Mouse (Mus musculus) thymus, postnatal 4 days (tissue): Measurements from ENCODE around the gene Pigt.
A peak's percentile ranks its signal among the peaks of the same experiment; 100 is the strongest.

Source experiments
- DNase-seq: peaks from one replicate; pipeline ENCODE4 v3.0.0; 2021

Gene Pigt

DNA sequence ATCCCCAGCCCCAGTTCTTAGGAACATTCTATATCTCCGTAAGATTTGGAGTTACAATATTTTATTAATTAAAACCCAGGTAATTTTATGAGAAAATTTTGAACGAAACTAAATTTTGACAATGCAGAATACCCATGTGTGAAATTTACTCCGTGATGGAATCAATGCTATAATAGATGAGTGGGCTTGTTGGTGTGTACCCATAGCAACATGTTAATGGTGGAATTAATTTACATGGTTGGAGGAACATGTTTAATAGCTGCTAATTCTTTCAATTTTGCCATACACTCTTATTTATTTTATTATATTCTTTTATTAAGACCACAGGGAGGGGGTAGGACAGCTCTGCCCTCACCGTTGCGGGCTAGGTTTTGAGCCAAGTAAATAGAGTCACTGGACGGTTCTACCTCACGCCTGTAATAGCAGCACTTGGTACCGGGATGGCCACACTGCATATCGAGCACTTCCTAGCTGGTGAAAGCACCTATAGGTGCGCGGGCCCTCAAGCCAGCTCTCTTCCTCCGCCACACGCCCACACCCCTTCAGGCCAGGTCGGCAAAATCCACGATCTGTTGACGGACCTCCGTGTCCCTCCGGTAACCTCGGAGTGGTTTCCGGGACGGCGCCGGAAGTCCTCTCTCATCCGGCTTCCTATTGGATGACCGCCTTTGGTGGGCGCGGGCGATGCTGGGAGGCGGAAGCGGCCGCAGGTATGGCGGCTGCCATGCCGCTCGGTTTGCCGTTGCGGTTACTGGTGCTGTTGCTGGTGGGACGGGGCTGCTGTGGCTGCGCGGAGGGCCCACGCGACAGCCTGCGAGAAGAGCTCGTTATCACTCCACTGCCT lies at the start of gene Pigt:
Pigt (plus strand) TSS at position 674 of the 844 bp plus-strand sequence.
- DNase-seq, result peak; percentile 89

DNA sequence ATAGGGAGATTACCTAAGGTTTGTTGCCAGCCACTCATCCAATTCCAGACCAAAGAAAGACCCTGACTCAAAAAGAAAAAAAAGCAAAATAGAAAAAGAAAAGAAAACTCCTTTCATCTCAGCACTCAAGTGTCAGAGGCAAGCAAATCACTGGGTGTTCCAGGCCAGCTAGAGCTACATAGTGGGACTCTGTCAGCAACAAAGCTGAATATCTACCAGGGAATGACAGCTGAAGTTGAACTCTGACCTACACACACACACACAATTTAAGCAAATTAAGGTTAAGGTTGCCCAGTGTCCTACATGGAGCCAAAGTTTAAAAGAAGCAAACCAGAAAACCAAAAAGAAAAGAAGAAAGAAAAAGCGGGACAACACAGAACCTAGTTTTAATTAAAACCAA lies 49.2 kb upstream of the Pigt start:
- DNase-seq, result no peak

DNA sequence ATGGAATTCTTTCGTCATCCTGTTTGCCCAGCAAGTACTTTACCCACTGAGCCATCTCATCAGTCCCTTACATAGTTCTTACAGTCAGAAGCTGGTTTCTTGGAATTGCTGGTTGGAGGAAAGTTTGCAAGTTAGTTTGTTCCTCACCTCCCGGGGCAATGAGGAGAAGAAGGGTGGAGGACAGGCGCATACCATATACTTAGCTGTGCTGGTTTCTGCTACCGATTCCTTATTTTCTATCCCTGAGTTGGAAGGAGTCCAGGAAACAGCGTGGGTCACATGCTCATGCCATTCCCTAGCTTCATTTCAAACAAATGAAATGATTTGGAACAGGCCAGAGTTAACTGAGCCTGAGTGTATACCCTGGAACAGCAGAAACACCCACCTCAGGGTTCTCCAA lies 48.4 kb upstream of the Pigt start:
- no peak for DNase-seq

DNA sequence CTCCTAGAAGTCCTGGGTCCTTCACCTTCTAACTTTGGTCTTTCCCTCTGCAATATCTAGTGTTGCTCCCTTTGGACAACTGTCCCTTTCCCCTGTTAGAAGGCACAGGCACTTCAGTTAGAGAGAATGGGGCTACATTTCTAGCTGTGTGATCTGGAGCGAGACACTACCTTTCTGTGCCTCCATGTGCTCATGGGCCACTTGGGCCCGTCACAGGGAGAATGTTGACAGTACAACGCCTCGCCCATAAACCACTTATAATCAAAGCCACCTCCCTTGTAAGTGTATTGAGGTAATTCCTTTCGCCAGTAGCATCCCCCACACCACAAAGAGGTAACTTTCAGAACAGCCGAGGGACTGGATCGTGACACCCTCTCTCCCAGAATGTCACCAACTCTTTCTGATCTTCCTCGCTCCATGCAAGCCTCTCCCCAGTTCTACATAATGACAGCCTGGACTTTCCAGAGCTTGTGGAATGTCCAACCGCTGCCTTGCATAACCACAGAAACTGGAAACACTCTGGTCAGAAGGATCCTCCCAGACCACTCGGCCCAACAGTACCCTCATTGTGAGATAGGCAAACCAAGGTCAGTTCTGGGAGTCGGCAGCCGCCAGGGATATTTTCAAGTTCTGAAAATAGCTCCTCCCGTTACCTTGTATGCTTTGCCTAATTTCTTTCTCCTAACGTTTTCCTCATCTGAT lies 47.8 kb upstream of the Pigt start:
- DNase-seq, result no peak

DNA sequence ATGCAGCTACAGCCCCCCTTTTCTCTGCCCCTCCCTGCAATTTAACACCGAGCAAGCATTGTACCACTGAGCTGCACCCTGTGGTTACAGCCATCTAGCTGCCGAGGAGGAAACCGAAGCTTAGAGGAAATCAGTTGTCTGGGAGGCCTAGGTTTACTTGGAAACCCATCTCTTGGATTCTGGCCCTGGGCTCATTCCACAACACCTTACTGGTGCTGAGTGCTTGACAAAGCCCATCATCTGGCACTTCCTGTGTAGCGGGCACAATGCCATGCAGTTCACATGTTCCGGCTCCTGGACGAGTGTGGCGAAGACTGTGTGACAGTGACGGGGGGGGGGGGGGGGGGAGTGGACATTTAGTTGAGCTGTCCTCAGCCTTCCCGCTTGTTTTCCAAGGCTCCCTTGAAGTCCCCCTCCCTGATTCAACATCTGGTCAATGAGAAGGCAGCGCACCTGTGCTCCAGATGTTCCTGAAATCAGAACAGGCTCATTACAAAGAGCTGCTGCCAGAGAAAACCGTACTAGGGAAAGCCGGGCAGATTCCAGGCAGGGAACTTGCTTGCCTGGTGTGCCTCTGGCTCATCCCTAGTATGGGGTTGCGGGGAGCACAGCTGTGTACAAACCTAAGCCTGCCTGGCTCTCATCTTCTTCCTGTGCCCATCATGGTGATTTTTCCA lies 45.2 kb upstream of the Pigt start:
- DNase-seq, result no peak

DNA sequence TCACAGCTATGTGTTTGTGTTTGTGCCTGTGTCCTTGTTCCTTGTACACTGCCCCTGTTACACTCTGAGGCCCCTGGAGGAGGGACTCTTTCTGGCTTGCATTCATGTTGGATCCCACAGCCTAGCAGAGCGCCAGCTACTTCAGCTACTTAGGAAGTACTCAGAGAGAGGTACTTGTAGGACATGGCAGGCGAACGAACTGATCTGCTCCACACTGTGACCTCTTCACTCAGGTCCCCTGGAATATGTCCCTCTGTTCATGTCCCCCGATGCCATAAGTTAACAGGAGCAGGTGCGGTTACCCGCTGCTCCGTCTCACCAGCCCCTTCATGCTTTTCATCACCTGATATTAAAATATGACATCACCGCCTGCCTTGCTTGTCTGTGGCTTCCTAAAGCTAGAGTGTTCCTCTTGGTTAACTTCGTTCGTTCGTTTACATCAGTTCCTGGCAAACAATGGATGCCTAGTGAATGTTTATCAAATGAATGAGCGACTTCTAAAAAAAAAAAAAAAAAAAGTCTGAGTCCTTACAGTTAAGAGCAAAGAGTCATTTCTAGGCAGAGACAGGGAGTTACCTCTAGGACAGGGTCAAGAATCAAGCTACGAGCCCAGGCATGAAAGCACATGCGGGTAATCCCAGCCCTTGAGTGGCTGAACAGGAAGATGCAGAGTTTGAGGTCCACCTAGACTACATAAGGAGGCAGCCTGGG lies 44.1 kb upstream of the Pigt start:
- no peak for DNase-seq

DNA sequence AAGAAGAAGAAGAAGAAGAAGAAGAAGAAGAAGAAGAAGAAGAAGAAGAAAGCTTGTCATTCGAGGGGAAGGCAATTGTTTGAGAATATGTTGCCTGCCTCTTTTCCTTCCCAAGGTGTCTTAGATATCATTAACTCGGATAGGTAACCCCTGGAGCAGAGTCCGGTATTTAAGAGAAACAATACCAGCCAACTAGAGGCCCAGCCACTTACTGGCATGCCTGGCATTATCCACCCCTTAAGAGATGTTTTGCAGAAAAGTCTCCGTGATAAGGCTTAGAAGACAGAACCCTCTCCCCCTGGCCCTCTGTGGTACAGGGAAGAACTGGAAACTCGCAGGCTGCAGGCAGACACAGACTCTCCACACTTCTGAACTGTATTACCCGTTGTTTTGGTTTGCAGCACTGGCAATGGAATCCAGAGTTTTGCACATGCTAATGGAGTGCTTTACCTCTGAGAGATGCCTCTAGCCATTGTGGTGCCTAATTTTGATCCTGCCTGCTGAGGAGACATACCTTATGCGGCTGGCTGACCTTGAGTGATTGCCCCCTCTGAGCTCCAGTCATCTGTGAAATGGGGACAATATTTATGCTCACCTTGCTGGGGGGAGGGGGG lies 43.3 kb upstream of the Pigt start:
- DNase-seq, result no peak

DNA sequence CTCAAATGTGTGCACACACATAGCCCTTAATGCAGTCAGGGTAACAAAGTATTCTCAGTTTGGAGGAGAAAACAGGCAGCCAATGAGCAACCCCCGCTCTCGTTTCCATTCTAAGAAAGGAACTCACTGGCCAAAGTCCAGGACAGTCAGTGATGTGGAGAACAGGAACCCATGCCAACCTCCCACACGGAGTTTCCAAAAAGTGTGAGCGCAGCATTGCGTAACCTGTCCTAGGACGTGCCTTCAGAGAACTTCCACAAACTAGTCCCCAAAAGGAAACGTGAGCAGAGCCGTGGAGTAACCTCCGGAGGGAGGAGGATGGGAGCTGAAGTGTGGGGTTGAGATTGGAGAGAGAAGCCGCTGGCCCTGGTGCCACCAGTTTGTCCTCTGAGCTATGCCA lies 42.5 kb upstream of the Pigt start:
- no peak for DNase-seq

DNA sequence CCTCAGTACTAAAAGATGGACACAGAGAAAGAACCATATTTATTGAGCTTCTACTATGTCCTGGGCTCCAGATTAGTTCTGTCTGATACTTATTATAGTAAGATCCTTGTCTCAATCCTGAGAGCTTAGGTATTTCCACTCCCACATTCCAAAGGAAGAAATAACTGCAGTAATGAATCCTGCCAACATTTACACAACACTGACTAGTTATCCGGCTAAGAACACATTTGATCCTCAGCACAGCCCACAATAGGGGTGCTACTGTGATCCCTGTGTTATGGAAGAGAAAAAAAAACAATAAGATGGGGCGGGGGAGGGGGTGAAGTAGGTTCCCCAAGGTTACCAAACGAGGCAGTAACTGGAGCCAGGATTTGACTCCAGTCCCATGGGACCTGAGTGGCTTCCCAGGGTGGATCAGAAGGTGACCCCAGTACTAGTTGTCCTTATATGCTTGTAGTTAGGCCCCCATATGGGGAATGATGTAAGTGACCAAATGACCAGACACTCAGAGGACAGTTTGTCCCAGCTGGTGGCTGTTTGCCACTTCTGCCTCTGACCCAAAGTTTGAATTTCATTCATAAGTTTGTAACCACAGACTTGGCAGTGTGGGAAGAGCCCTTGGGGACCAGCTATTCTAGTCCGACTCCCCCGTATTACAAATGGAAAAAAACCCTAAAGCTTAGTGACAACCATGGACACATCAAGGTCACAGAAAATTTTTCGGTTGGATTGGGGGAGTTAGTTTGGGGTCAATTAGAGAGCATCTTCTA lies 41.7 kb upstream of the Pigt start:
- DNase-seq, result no peak

DNA sequence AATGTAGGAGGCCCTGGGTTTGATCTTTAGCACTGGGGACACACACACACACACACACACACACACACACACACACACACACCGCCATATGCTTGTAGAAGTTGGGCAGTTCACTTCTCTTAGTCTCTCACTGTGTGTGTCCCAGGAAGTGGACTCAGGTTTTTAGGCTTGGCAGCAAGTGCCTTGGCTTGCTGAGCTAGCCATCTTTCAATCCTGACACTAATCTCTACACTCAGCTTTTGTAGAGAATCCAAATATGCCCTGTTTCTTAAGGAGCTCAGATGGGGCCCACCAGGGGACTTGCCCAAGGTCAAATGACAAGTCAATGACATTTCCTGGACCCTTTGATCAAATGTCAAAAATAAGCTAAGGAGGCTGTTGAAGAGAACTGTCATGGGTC lies 40.9 kb upstream of the Pigt start:
- no peak for DNase-seq

DNA sequence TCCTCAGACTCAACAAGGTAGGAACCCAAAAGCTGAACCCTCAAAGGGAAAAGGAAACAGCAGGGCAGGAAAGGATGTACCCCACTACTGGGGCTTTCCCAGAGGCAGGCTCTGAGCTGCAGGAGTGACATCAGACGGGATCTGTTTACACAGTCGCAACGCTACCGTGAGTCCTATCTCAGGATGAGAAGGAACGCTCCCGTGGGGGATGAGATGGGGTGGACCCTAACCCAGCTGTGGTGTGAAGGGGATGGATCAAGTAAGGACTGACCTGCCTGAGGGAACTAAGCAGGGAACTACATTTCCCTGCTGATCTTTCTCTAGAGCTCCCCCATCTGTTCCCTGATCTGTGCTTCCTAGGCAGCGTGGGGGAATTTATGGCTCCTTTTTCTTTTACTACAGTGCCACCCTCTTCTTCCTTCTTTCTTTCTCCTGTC lies 40.4 kb upstream of the Pigt start, which contains the start of gene Sys1:
Sys1 (plus strand) TSS at position 101 of the 437 bp plus-strand sequence.
- DNase-seq, result no peak

DNA sequence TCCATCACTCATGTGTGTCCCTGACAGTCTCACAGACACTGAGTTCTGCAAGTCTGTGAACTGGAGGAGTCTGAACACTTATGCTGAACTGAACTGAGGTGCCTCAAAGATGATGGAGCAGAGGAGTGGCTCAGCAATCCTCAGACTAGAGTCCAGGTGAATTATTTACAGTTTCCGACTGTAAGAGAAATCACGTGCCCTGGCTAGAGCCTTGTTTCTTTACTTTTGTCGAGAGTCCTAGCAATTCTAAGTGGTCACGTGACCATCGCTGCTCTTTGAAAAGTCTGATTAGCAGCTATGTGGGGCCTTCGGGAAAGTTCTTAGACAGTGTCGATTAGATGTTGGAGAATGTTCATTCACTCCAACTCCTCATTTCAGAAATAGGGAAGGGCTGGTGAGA lies 39.4 kb upstream of the Pigt start:
- no peak for DNase-seq

DNA sequence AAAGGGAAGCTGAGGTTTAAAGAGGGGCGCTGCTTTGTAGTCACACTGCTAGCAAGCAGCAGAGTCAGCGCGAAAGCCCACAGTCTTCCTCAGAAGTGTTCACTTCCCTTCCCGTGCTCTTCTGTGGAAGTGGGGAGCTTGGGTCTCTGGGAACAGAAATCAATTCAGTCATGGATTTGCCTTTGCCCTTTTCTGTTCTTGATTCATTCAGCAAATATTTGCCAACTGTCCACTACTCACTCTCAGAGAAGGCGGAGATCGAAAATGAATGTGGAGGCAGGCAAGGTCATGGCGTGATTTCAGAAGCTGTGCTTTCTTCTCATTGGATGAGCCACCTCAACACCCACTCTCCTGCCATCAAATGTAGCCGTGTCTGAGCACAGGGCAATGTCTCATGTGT lies 38.8 kb upstream of the Pigt start:
- no peak for DNase-seq

DNA sequence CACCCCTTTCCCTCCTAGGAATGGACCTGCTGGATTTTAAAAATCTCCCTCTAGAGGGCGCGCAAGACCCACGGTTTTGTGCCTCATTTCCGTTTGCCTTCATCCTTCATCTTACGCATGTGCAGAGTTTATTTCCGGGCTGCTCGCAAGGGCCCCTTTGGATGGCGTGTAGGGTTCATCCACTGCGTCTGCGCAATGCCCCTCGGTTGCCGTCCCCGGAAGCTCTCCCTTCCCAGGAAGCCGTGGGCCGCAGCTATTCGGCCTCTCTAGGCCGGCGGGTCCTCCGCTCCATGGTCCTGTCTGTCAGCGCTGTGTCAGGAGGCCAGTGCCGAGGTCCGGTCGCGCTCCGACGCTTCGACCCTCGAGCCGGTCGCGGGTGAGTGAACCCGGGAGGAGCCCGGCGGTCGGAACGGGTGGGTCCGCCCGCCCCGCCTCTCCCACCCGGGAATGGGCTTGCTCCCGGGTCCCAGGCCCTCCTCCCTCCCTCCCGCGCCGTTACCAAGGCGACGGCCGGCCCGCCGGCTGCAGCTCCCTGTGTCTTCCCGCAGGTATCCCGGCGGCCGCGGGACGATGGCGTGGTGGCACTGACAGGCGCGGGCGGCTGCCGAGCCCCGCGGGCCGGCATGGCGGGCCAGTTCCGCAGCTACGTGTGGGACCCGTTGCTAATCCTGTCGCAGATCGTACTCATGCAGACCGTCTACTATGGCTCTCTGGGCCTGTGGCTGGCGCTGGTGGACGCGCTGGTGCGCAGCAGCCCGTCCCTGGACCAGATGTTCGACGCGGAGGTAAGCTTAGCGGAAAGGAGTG lies 36.4 kb upstream of the Pigt start, which contains the start of gene Gm20458:
Gm20458 (plus strand) TSS at position 223 of the 807 bp plus-strand sequence.
- peak; percentile 92 for DNase-seq

DNA sequence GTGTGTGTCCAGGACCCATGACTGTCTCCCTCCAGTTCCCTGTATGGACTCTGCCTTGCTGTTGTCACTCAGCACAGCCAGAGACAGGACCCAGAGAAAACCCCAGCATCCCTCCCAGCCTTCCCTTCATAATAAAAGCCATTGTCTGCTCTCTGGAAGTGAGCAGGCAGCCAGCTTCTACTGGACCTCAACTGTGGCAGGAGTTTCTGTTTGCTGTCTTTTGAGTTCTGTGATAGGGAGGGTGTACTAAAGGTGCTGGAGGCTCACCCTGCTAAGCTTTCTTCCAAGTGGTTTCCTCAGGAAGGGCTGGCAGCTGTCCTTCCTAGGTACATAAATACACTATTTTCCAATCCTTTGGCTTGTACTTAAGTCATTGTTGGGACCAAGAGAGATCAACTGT lies 32.2 kb upstream of the Pigt start:
- DNase-seq, result no peak

DNA sequence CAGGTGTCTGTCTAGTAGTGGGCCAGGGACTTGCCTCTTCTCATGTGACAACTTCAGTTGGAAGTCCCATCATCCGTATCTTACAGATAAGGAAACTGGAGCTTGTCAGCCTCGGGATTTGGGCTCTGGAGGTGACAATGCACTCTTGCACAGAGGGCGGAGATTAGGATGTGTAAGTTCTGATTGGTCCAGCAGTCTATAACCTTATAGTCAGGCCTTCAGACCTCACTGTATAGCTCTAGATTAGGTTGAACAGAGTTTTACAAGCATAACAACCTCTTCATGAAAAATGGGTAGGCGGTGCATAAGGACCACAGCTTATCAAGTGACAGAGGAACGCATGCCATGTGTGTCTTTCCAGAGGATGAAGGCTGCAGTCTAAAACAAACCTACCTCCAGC lies 30.5 kb upstream of the Pigt start:
- DNase-seq, result no peak

DNA sequence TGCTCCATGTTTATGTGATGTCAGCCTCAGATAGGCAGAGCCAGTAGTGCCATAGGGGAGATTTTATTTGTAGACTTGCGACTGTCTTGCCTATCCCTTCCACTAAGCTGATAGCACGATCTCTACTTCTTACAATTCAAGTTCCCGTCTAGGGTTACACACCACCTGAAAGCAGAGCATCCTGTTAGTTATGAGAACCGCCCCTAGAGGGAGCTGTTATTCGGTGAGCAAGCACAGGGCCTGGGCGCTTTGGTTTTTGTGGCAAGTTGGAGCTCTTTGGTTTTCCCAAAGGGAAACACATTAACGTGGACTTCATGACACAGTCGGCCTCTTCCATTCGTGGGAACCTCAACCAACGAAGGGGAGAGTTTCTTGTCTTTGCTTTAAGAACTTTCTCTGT lies 27.1 kb upstream of the Pigt start:
- DNase-seq, result peak; percentile 71

DNA sequence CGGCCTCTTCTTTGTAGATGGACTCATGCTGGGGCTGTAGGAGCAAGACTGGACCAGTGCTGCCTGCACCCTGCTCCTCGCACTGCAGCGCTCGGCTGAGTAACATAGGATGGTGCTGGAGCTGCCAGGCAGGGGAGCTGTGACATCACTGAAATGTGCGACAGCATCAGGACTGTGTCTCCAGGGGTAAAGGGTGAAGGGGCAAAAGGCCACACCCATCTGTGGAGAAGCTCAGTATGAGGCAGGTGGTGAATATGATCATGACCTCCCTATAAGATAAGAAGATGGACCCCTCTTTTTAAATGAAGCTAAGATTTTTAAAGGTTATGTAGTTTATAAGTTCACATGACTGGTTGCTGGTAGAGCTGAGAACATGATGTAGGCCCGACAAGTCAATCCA lies 23.7 kb upstream of the Pigt start, which contains the start of gene Trp53tg5:
Trp53tg5 (minus strand) TSS at position 101 of the 400 bp plus-strand sequence.
- no peak for DNase-seq

DNA sequence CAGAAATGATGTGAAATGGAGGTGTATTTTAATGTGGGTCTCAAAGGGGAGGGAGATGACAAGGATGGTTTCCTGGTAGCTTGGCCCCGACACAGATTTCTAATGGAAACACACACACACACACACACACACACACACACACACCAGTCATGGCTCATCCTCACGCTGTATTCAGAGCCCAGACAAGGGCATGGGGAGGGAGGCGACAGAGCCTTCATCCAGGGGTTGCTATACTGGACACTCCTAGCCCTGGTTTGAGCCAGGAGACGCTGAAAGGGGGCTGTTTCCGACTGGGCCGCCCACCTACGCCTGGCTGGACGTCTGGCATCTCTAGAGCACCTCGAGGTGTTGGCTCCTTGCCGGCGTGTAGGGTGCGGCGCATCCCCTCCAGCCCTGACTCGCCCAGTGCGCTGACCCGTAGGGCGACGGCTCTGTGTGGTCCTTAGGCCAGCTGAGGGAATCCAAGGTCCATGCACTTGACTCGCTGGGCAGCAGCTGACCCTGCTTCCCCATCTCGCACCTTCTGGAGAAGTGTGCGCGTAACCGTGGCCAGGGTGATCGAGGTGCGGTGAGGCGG lies 11.6 kb upstream of the Pigt start, which contains the start of gene Dbndd2:
Dbndd2 (plus strand) TSS at position 426 of the 577 bp plus-strand sequence.
- DNase-seq, result no peak
